Mouse (Mus musculus): ENCODE measurements around the gene Pnkp.

- no peak for TF ChIP-seq CTCF (IDR thresholded peaks at IDR 0.05; ENCODE audit: low read depth, low read length)
- peak; percentile 75; the same call in 1 of the 2 replicates for TF ChIP-seq EP300 (IDR thresholded peaks at IDR 0.05; ENCODE audit: insufficient read depth, low read depth, low read length)
These were observed 41.0 kb upstream of the Pnkp start, which contains the start of the genes Nup62 and Il4i1 for GRCm38 (mm10) chr7:44815721-44816469.

Measured in ES-Bruce4 (cell line).